Mouse (Mus musculus): ENCODE measurements around the gene Gm9603.
"Not testable (repeated sequence)": the region's sequence is repeated elsewhere in the genome, so short reads cannot be mapped to it uniquely, and the experiment has no call there.

Gene Gm9603

GRCm38 (mm10) chr14:5687357-5687756, at the start of gene Gm9603:
Gm9603 (minus strand) TSS chr14:5687457.
- DNase-seq, result not testable (repeated sequence)

- DNase-seq, result not testable (repeated sequence)
Measured at GRCm38 (mm10) chr14:5632928-5633327, 54.3 kb downstream of the Gm9603 start, which contains the start of gene Gm8265. Gm8265 (minus strand) TSS chr14:5633028.
